12 mouse cellular contexts compared by ENCODE assay signal in the genomic region with DNA sequence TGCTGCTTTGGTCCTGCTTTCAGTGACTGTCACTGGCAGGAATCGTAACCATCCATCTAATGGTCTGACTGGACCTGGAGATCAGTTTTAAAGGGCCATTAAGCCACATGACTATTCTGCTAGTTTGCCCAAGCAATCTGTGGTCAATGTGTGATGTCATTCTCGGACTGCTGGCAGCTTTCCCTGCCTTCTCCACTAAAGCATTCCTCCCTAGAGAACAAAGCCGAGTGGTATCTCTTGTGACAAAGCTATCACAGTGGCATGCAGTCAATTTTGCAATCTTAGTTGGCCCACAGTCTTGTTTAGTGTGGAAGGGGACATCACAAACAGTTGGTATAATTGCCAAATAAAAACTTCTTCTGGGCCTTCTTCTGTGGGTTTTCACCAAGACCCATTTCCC. TPM values are rescaled to one million over a fixed set of nuclear protein-coding genes. Genes with fewer than 3 reads are reported as not detected.
A peak's percentile ranks its signal among the peaks of the same experiment; 100 is the strongest.
DNase-seq lines count a peak whose midpoint lies in the region; ATAC-seq and TF ChIP-seq lines count a peak whose summit lies in the region.
"Had no signal": no experiment of that assay in that cellular context is flagged by ENCODE, and none has a peak within 500 bp of the region (broad histone marks: within the 10 kb centered on the region; RNA-seq: fewer than 3 reads in every experiment).

No protein-coding gene starts in this region.

- DNase-seq in lung, embryonic 14.5 days: peak; percentile 36
- no peak for DNase-seq in lung, adult 18-20 months
- DNase-seq in adipocyte (ENCODE audit: low spot score): peak; percentile 60
- peak; percentile 48 for DNase-seq in telencephalon, adult 2 months (ENCODE audit: low read depth, low spot score)
- DNase-seq in kidney, postnatal 14 days: no peak
- DNase-seq: cerebellum, adult 18-20 months; kidney, postnatal 36 days had no signal

- no peaks in the 10 kb centered on the region for H3K27me3 ChIP-seq in lung, embryonic 14.5 days (ENCODE audit: insufficient read depth, low read length)
- no peaks in the 10 kb centered on the region for H3K27me3 ChIP-seq in heart, embryonic 14.5 days (ENCODE audit: control insufficient read depth, insufficient read depth, low read length)
- no peaks in the 10 kb centered on the region for H3K27me3 ChIP-seq in forebrain, embryonic 16.5 days (replicated peaks; ENCODE audit: control insufficient read depth, insufficient read depth, low read length)

- H3K9me3 ChIP-seq in lung, embryonic 14.5 days (ENCODE audit: low read depth, low read length): no peaks in the 10 kb centered on the region
- H3K9me3 ChIP-seq in heart, embryonic 14.5 days (ENCODE audit: control insufficient read depth, low read length): no peaks in the 10 kb centered on the region
- H3K9me3 ChIP-seq in forebrain, embryonic 16.5 days (ENCODE audit: control insufficient read depth, low read length): no peaks in the 10 kb centered on the region

- H3K4me1 ChIP-seq in lung, embryonic 14.5 days (ENCODE audit: insufficient read depth): no peaks in the 10 kb centered on the region
- peaks cover 4% of the 10 kb centered on the region in 2 experiments; a peak in 2 of 4 replicates for H3K4me1 ChIP-seq in heart, embryonic 14.5 days (ENCODE audit: control insufficient read depth in 2 of 2, insufficient read depth in 2 of 2, low read length in 2 of 2)
- H3K4me1 ChIP-seq in forebrain, embryonic 16.5 days (replicated peaks; ENCODE audit: control insufficient read depth, insufficient read depth, low read length): no peaks in the 10 kb centered on the region

- no peaks in the 10 kb centered on the region for H3K36me3 ChIP-seq in lung, embryonic 14.5 days (ENCODE audit: insufficient read depth)
- no peaks in the 10 kb centered on the region for H3K36me3 ChIP-seq in heart, embryonic 14.5 days (ENCODE audit: control insufficient read depth, insufficient read depth, low read length)
- no peaks in the 10 kb centered on the region for H3K36me3 ChIP-seq in forebrain, embryonic 16.5 days (ENCODE audit: control insufficient read depth, insufficient read depth)

- 39% methylated on average over 3 of the region's 3 CpGs for WGBS in lung, embryonic 14.5 days
- WGBS in heart, embryonic 14.5 days: 6% methylated on average over 3 of the region's 3 CpGs
- WGBS in forebrain, embryonic 16.5 days: 36% methylated on average over 3 of the region's 3 CpGs

- H3K4me3 ChIP-seq in lung, embryonic 14.5 days (ENCODE audit: low read depth, low read length): no peak overlapping the region
- no peak overlapping the region for H3K4me3 ChIP-seq in heart, embryonic 14.5 days (ENCODE audit: control insufficient read depth in 1 of 2, insufficient read depth in 1 of 2, low read depth in 1 of 2, low read length in 2 of 2)
- no peak overlapping the region for H3K4me3 ChIP-seq in forebrain, embryonic 16.5 days (replicated peaks; ENCODE audit: low read length)
- H3K4me3 ChIP-seq: heart, adult 2 months had no signal

- H3K27ac ChIP-seq in lung, embryonic 14.5 days (ENCODE audit: low read depth): no peak overlapping the region
- peak overlapping the region; percentile 1 to 34; a peak in 1 of 4 replicates for H3K27ac ChIP-seq in heart, embryonic 14.5 days (replicated peaks in 1 of 2; ENCODE audit: control insufficient read depth in 1 of 2, insufficient read depth in 1 of 2, low read depth in 2 of 2, low read length in 2 of 2)
- H3K27ac ChIP-seq in forebrain, embryonic 16.5 days (ENCODE audit: low read length): no peak overlapping the region
- H3K27ac ChIP-seq: heart, adult 2 months; liver, embryonic 14.5 days had no signal

- ATAC-seq in lung, embryonic 14.5 days (ENCODE audit: insufficient read depth): no peak
- no peak for ATAC-seq in heart, embryonic 14.5 days (ENCODE audit: insufficient number of reproducible peaks, insufficient read depth, low FRiP score, low read depth)
- no peak for ATAC-seq in forebrain, embryonic 16.5 days
- ATAC-seq: inflammation-experienced regulatory T-cells, adult 6 months had no signal

- no peak overlapping the region for H3K4me2 ChIP-seq in lung, embryonic 14.5 days
- H3K4me2 ChIP-seq in heart, embryonic 14.5 days (ENCODE audit: low read length): peak overlapping the region; percentile 40
- no peak overlapping the region for H3K4me2 ChIP-seq in forebrain, embryonic 16.5 days (ENCODE audit: low read length)

- no peak for TF ChIP-seq CTCF in lung, embryonic 14.5 days (IDR thresholded peaks at IDR 0.05; ENCODE audit: low read depth)

- H3K9ac ChIP-seq in lung, embryonic 14.5 days: no peak overlapping the region
- H3K9ac ChIP-seq in heart, embryonic 14.5 days (ENCODE audit: low read length): no peak overlapping the region
- H3K9ac ChIP-seq in forebrain, embryonic 16.5 days (replicated peaks; ENCODE audit: low read depth, low read length): no peak overlapping the region
- H3K9ac ChIP-seq: liver, embryonic 14.5 days had no signal

RNA-seq across cellular contexts. Expression of a gene that starts 6.1 kb away (rescaled TPM):
- 163 and 174 TPM in 2 replicates for polyA plus RNA-seq in lung, embryonic 14.5 days (2014; fragmentation: Nextera tagmentation; extraction: Ambion mirVana)
- 91.0 and 94.0 TPM in 2 replicates for polyA plus RNA-seq in heart, embryonic 14.5 days (2014; fragmentation: Nextera tagmentation; extraction: Ambion mirVana)
- polyA plus RNA-seq in forebrain, embryonic 16.5 days (2015; fragmentation: Nextera tagmentation; extraction: Ambion mirVana): 157 and 163 TPM in 2 replicates

RNA-seq across cellular contexts. Expression of a gene that starts 13.9 kb away (rescaled TPM):
- polyA plus RNA-seq in lung, embryonic 14.5 days (2014; fragmentation: Nextera tagmentation; extraction: Ambion mirVana): 16.6 and 19.1 TPM in 2 replicates
- polyA plus RNA-seq in heart, embryonic 14.5 days (2014; fragmentation: Nextera tagmentation; extraction: Ambion mirVana): 9.5 and 10.6 TPM in 2 replicates
- 12.3 and 13.7 TPM in 2 replicates for polyA plus RNA-seq in forebrain, embryonic 16.5 days (2015; fragmentation: Nextera tagmentation; extraction: Ambion mirVana)

Comparison
In these comparisons a context has a peak if more than half of its experiments do, and no peak if none do; other contexts are left out.
1. DNase-seq: peak in lung, embryonic 14.5 days (single experiment), adipocyte (single experiment) and telencephalon, adult 2 months (single experiment); none in lung, adult 18-20 months (0 of 2) and kidney, postnatal 14 days (single experiment).
2. H3K27ac ChIP-seq: peak in heart, embryonic 14.5 days (2 of 2); none in lung, embryonic 14.5 days (single experiment) and forebrain, embryonic 16.5 days (single experiment).